Mouse (Mus musculus): ENCODE results near the gene Oprl1. TPM values are rescaled to one million over a fixed set of nuclear protein-coding genes. Genes with fewer than 3 reads are reported as not detected.

The Oprl1 gene
- polyA plus RNA-seq, 1 experiment from 2014 or later, result 17.3 TPM

DNA sequence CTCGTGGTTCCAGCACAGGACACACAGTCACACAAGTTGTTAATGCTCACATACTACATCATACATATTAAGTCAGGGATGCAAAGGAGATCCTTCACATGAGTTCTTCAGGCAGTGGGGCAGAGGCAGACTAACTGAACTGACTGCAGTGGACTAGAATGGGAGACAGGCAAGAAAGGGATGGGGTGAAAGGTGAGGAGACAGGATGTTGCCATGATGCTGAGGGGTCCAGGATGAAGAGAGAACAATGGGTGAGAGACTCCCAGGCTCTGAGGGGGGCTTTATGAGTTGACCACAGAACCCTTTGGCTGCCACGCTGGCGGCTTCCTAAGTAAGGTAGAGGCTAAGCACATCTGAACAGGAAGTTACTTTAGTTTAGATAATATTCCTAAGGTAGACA lies 20.2 kb upstream of the Oprl1 start:
- Histone ChIP-seq H3K27ac (no peak overlapping the region), H3K9me3 (no peaks in the 10 kb centered on the region), H3K36me3 (peaks cover 15% of the 10 kb centered on the region), H3K4me3 (peak overlapping the region; percentile 82), H3K27me3 (ENCODE audit: insufficient read depth, poor library complexity, severe bottlenecking) (peaks cover 27% of the 10 kb centered on the region), H3K4me1 (replicated peaks) (peaks cover 23% of the 10 kb centered on the region)
- WGBS, result 87% methylated on average over 3 of the region's 3 CpGs
- DNase-seq (ENCODE audit: low spot score), result no peak

DNA sequence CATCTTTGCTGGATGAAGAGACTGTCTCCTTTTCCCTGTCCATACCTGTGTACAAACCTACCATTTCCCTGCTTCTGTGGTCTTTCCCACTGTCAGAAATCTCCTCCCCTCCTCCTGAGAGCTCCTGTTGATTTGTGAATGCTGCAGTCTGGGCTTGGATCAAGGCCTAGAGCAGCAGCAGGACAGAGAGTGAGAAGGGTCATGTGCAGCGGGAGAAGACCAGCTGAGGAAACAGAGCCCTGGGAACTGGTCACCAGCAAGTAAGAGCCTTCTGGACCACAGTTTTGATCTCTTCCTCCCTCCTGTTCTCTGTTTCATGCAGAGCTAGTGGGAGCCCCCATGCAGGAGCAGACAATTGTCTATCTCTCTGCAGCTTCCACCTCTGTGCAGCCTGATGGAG lies 19.0 kb upstream of the Oprl1 start:
- Histone ChIP-seq H3K36me3 (peaks cover 4% of the 10 kb centered on the region), H3K9me3 (no peaks in the 10 kb centered on the region), H3K4me3 (no peak overlapping the region), H3K27ac (no peak overlapping the region), H3K4me1 (replicated peaks) (peaks cover 23% of the 10 kb centered on the region), H3K27me3 (ENCODE audit: insufficient read depth, poor library complexity, severe bottlenecking) (peaks cover 27% of the 10 kb centered on the region)
- no peak for DNase-seq (ENCODE audit: low spot score)
- WGBS, result 76% methylated on average over 1 of the region's 1 CpGs

DNA sequence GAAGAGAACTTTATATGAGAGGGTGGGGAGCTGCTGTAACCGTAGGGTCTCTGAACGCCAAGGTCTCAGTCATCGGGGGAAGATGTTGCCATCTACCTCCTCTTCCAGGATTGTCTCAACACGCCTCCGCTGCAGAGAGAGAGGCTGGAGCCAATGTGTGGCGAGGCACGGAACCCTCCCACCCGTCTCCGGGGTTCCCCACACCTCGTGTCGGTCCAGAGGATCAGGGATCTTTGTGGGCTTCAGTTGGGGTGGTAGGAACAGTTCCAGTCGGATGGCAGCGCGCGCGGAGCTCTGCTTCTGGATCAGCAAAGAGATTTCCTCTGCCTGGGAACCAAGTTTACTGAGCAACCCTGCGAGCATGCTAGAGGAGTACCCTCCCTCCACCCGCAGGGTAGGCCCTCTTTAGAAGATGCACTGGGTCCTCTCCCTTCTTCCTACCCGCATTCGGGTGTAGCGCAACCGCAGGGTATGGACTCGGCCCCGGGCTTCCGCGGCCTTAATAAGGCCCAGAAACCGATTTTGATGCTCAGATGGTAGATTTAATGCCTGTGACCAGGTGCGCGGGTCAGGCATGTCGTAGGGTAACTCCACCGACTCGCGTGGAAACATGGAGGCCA lies 17.9 kb upstream of the Oprl1 start:
- Histone ChIP-seq H3K36me3 (no peaks in the 10 kb centered on the region), H3K4me3 (no peak overlapping the region), H3K27me3 (ENCODE audit: insufficient read depth, poor library complexity, severe bottlenecking) (peaks cover 27% of the 10 kb centered on the region), H3K27ac (no peak overlapping the region), H3K4me1 (replicated peaks) (peaks cover 23% of the 10 kb centered on the region), H3K9me3 (no peaks in the 10 kb centered on the region)
- no peak for DNase-seq (ENCODE audit: low spot score)
- WGBS, result 71% methylated on average over 33 of the region's 33 CpGs

DNA sequence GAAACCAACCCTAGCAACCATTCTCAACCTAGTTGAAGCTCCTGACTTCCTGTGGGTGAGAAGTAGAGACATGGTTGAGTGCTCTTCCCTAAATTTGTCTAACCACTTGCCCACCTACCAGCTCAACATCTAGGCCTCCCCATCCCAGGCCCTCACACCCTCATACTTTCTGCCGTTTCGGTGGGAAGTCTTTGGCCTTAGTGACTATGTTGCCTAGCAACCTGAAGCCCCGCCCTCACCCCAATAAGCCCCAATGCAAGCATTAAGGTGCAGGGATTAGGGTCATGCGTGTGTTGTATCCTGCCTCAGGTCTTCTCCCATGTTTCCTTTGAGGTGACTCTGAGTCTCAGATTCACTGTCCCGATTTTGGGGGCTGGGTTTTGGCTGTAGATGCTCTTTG lies 16.6 kb upstream of the Oprl1 start, which contains the start of gene Lkaaear1:
TSS of gene Lkaaear1 (minus strand) at position 202 of the 400 bp plus-strand sequence.
- no peak for DNase-seq (ENCODE audit: low spot score)
- 47% methylated on average over 5 of the region's 5 CpGs for WGBS
- H3K4me1 ChIP-seq (replicated peaks), result peaks cover 11% of the 10 kb centered on the region
- no peak within 1 kb of the TSS for H3K27ac ChIP-seq
- no peaks in the 10 kb centered on the region for H3K36me3 ChIP-seq
- H3K4me3 ChIP-seq, result no peak within 1 kb of the TSS
- H3K27me3 ChIP-seq (ENCODE audit: insufficient read depth, poor library complexity, severe bottlenecking), result peaks cover 27% of the 10 kb centered on the region
- no peaks in the 10 kb centered on the region for H3K9me3 ChIP-seq

DNA sequence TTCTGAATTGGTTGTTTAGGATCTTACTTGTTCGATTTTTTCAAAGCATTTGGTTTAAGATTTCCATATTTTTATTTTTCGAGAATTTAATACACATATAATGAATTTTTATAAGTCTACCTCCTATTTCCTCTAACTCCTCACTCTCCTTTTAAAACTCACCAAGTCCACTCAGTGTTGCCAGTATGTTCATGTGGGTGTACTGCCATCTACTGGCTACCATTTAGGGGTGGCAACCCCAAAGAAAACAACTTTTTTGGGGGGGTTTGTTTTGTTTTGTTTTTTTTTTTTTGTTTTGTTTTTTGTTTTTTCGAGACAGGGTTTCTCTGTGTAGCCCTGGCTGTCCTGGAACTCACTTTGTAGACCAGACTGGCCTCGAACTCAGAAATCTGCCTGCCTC lies 8.1 kb upstream of the Oprl1 start:
- Histone ChIP-seq H3K9me3 (no peaks in the 10 kb centered on the region), H3K4me1 (replicated peaks) (no peaks in the 10 kb centered on the region), H3K36me3 (no peaks in the 10 kb centered on the region), H3K4me3 (no peak overlapping the region), H3K27me3 (ENCODE audit: insufficient read depth, poor library complexity, severe bottlenecking) (no peaks in the 10 kb centered on the region), H3K27ac (no peak overlapping the region)
- DNase-seq (ENCODE audit: low spot score), result no peak
- 51% methylated on average over 4 of the region's 4 CpGs for WGBS

DNA sequence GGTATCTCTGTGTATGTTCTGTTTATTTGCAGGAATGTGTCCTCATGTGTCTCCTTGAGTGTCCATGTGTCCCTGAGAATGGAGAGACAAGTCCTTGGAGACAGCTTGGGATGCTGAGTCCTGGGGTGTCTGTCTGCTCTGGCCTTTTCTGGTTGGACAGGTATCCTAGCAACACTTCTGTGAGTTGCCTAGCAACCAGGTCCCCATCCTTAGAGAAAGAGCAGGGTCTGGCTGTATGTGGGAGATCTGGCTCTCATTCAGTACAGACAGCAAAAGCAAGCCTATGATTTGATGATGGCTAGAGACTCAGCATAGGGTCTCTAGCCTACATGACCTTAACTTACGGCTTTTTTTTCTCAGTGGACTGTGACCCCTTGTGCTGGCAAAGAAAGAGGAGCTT lies 1.1 kb upstream of the Oprl1 start:
- Histone ChIP-seq H3K27me3 (ENCODE audit: insufficient read depth, poor library complexity, severe bottlenecking) (no peaks in the 10 kb centered on the region), H3K27ac (peak overlapping the region; percentile 40; the same call in 1 of the 2 replicates), H3K4me1 (replicated peaks) (peaks cover 28% of the 10 kb centered on the region), H3K4me3 (no peak overlapping the region), H3K9me3 (no peaks in the 10 kb centered on the region), H3K36me3 (no peaks in the 10 kb centered on the region)
- no peak for DNase-seq (ENCODE audit: low spot score)
- WGBS, result 63% methylated on average over 1 of the region's 1 CpGs

DNA sequence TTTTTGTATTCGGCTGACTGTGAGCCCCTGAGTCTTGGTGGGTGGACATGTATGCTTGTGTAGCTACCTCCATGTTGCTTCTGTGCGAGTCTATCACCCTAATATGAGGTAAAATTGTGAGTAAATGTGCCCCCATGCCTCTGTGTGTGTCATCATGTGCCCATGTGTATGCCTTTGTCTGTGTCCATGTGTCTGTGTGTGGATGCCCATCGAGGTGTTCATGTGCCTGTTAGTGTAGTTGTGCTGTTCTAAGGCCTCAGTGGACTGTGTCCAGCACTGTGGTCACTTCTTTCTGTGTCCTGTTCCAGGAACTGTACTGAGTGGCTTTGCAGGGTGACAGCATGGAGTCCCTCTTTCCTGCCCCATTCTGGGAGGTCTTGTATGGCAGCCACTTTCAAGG lies 566 bp downstream of the Oprl1 start:
- 68% methylated on average over 3 of the region's 3 CpGs for WGBS
- peaks cover 5% of the 10 kb centered on the region; the same call in 1 of the 2 replicates for H3K36me3 ChIP-seq

DNA sequence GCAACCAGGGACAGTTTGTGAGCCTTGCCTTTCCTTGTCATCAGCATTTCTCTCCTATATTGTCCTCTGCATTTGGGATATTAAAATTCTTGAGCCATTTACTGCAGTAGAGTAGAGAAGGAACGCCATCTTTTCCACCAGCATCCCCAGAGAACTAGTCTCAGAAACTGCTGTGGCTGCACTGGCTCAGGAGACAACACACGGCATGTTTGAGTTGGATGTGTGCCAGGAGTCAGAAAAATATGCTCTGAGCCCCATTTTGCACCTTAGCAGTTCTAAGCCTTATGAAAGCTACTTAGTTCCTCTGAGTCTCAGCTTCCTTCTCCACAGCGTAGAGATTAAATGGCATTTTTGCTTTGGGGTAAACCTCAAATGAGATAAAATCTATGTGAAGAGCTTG lies 2.2 kb downstream of the Oprl1 start:
- Histone ChIP-seq H3K27me3 (ENCODE audit: insufficient read depth, poor library complexity, severe bottlenecking) (no peaks in the 10 kb centered on the region), H3K36me3 (peaks cover 5% of the 10 kb centered on the region; the same call in 1 of the 2 replicates), H3K27ac (no peak overlapping the region), H3K4me1 (replicated peaks) (peaks cover 28% of the 10 kb centered on the region), H3K9me3 (no peaks in the 10 kb centered on the region), H3K4me3 (no peak overlapping the region)
- WGBS, result 83% methylated on average over 3 of the region's 3 CpGs
- no peak for DNase-seq (ENCODE audit: low spot score)

More for the DNA sequence above, 566 bp downstream of the Oprl1 start:
- Histone ChIP-seq H3K27me3 (ENCODE audit: insufficient read depth, poor library complexity, severe bottlenecking) (no peaks in the 10 kb centered on the region), H3K27ac (peak overlapping the region; percentile 85), H3K9me3 (no peaks in the 10 kb centered on the region), H3K4me3 (peak overlapping the region; percentile 48), H3K4me1 (replicated peaks) (peaks cover 28% of the 10 kb centered on the region)
- no peak for DNase-seq (ENCODE audit: low spot score)

DNA sequence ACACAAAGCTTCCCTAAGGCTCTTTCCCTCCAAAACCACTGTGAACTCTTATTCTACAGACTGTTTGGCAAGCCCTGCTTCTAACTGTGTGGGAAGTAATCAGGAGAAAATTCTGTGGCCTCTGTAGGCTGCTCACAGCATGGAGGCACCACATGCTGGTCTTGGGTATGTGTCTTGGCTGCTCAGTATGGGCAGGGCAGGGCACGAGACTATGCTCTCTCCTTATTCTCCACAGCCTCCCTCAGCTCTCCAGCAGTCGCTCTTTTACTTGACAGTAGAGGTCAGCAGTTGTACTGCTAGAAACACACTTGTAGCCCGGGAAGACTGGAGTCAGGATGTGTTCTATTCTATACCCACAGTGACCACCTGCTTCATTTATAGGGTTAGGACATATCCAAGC lies 5.2 kb downstream of the Oprl1 start:
- Histone ChIP-seq H3K4me3 (no peak overlapping the region), H3K27me3 (ENCODE audit: insufficient read depth, poor library complexity, severe bottlenecking) (no peaks in the 10 kb centered on the region), H3K4me1 (replicated peaks) (peaks cover 8% of the 10 kb centered on the region), H3K27ac (no peak overlapping the region), H3K36me3 (peaks cover 5% of the 10 kb centered on the region; the same call in 1 of the 2 replicates), H3K9me3 (no peaks in the 10 kb centered on the region)
- DNase-seq (ENCODE audit: low spot score), result no peak
- WGBS, result 28% methylated on average over 3 of the region's 3 CpGs

DNA sequence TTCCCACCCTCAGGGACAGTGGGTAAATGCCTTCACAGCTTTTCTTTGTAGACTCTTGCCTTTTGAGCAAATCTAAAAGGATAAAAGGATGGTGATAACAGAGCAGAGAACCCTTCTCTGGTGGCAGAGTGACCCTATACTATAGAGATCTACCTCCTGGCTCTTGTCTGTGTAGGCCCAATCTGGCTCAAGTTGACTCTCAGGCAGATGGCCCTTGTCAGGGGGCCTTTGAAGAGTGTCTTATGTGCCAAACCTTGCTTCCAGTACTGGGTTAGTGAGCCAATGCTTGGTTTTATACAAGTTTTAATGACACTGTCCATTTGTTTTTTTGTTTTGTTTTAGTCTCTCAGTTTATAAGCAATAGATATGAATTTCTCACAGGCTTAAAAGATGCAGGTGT lies 6.4 kb downstream of the Oprl1 start:
- H3K27me3 ChIP-seq (ENCODE audit: insufficient read depth, poor library complexity, severe bottlenecking), result no peaks in the 10 kb centered on the region
- H3K27ac ChIP-seq, result no peak overlapping the region
- no peaks in the 10 kb centered on the region for H3K9me3 ChIP-seq
- H3K4me1 ChIP-seq (replicated peaks), result no peaks in the 10 kb centered on the region
- peaks cover 5% of the 10 kb centered on the region; the same call in 1 of the 2 replicates for H3K36me3 ChIP-seq
- no peak for DNase-seq (ENCODE audit: low spot score)
- no peak overlapping the region for H3K4me3 ChIP-seq

DNA sequence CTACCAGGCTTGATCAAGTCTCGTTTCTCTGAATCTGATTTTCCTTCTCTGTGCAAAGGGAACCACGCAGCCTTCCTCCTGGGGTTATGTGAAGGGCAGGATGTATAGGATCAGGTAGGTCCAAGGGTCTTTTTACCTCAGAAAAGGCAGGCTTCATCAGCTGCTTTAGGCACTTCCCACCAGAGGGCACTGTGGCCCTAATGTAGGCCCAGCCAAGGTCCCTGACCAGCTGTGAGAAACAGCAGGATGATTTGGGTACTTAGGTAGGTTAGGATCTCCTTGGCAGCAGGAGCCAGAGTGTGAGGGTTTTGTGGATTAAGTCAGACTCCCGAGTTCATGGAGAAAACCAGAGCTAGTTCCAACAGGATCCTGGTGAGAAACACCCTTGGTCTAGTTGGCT lies 7.4 kb downstream of the Oprl1 start:
- no peaks in the 10 kb centered on the region for H3K4me1 ChIP-seq (replicated peaks)
- no peak overlapping the region for H3K27ac ChIP-seq
- peaks cover 5% of the 10 kb centered on the region; the same call in 1 of the 2 replicates for H3K36me3 ChIP-seq
- H3K4me3 ChIP-seq, result no peak overlapping the region
- DNase-seq (ENCODE audit: low spot score), result peak; percentile 61
- H3K9me3 ChIP-seq, result no peaks in the 10 kb centered on the region
- 12% methylated on average over 3 of the region's 3 CpGs for WGBS
- no peaks in the 10 kb centered on the region for H3K27me3 ChIP-seq (ENCODE audit: insufficient read depth, poor library complexity, severe bottlenecking)

DNA sequence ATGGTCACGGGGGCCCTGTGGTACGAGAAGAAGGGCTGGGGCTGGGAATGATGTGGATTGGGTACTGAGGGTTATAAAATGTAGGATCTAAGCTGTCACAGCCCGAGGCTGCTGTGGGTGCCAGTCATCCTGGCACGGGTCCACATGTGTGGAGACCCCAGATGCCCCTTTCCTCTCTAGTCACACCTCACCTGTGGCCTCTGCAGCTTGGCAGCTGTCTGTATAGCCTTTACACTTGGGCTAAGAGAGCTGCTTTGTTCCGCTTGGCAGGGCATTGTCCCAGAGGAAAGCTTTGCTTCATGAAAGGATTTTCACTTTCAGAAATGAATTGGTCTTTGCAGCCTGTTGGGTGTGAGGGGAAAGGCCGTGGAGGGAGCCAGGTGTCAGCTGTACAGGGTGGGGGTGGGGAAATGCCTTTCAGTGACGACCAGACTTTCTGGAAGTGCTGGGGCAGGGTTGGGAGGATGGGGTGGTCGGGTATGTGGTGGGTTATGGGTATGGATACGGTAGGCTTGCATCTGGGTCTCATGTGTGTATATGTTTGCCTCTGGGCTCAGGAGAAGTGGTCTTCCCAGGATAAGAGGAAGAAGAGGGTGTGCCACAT lies 12.9 kb downstream of the Oprl1 start:
- 56% methylated on average over 9 of the region's 9 CpGs for WGBS
- Histone ChIP-seq H3K27ac (peak overlapping the region; percentile 30), H3K9me3 (no peaks in the 10 kb centered on the region), H3K36me3 (no peaks in the 10 kb centered on the region), H3K4me1 (replicated peaks) (peaks cover 10% of the 10 kb centered on the region), H3K27me3 (ENCODE audit: insufficient read depth, poor library complexity, severe bottlenecking) (no peaks in the 10 kb centered on the region), H3K4me3 (no peak overlapping the region)
- no peak for DNase-seq (ENCODE audit: low spot score)

DNA sequence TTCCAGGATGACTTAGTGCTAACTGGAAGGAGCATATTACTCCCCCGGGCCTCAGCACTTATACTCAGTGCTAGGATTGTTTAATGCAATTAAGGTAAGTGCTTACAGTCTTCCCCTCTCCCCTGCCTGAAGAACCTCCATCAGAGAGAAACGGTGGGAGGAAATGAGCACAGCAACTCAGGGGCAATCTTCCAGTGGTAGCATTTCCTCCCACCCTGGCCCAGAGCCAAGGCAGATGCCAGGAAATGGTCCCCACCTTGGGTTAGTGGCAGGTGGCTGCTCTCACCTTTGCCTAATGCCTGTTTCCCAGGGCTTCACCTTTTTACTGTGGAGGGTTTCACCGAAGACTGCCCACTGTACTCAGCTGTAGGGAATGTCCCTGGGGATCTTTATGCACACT lies 15.2 kb downstream of the Oprl1 start:
- WGBS, result 75% methylated on average over 3 of the region's 3 CpGs

More for the DNA sequence above, 15.2 kb downstream of the Oprl1 start:
- Histone ChIP-seq H3K9me3 (no peaks in the 10 kb centered on the region), H3K36me3 (no peaks in the 10 kb centered on the region), H3K27me3 (ENCODE audit: insufficient read depth, poor library complexity, severe bottlenecking) (no peaks in the 10 kb centered on the region), H3K4me1 (replicated peaks) (peaks cover 10% of the 10 kb centered on the region), H3K4me3 (no peak overlapping the region), H3K27ac (no peak overlapping the region)
- no peak for DNase-seq (ENCODE audit: low spot score)

All from hindbrain, embryonic 10.5 days (tissue).